Mouse (Mus musculus) liver, embryonic 16.5 days (tissue): Measurements from ENCODE around the gene Rnd1. TPM values are rescaled to one million over a fixed set of nuclear protein-coding genes. Genes with fewer than 3 reads are reported as not detected.

ENCODE experiments used
- ATAC-seq: fragments of 200-750 bp; cut with Nextera tagmentation; 2 replicates; pipeline ENCODE4 v1.8.0; 2017; ENCODE audit warnings: low read depth, mild to moderate bottlenecking, moderate number of reproducible peaks, moderate library complexity
- H3K27ac ChIP-seq: fragments of 300-500 bp; sonication (generic); 2 replicates; pipeline ENCODE4 v1.5.1; 2014; ENCODE audit warnings: mild to moderate bottlenecking, low read length
- H3K27me3 ChIP-seq: fragments of 300-500 bp; sonication (generic); 2 replicates; pipeline ENCODE4 v1.6.1; 2014; ENCODE audit warnings: low read depth, low read length, mixed read lengths; ENCODE audit not compliant: control insufficient read depth, insufficient read depth
- H3K36me3 ChIP-seq: fragments of 300-500 bp; sonication (generic); 2 replicates; pipeline ENCODE4 v1.6.1; 2014; ENCODE audit warnings: mild to moderate bottlenecking; ENCODE audit not compliant: control insufficient read depth, insufficient read depth
- H3K4me1 ChIP-seq: fragments of 300-500 bp; sonication (generic); 2 replicates; pipeline ENCODE4 v1.6.1; 2014; ENCODE audit warnings: low read depth, low read length, mixed read lengths; ENCODE audit not compliant: control insufficient read depth
- H3K4me2 ChIP-seq: fragments of 300-500 bp; sonication (generic); 2 replicates; pipeline ENCODE4 v1.6.1; 2014; ENCODE audit warnings: low read depth, low read length, mixed read lengths
- H3K4me3 ChIP-seq: fragments of 300-500 bp; sonication (generic); 2 replicates; pipeline ENCODE4 v1.5.1; 2014; ENCODE audit warnings: low read depth, mild to moderate bottlenecking, low read length
- H3K9ac ChIP-seq: fragments of 300-500 bp; sonication (generic); 2 replicates; pipeline ENCODE4 v1.6.1; 2014; ENCODE audit warnings: low read depth, low read length
- H3K9me3 ChIP-seq: fragments of 300-500 bp; sonication (generic); replicated peaks from 2 replicates; pipeline ENCODE4 v1.6.1; 2016; ENCODE audit warnings: low read length; ENCODE audit not compliant: control insufficient read depth
- WGBS: fragments of 180-500 bp; shearing (Covaris S2); extraction: QIAGEN DNeasy Blood & Tissue Kit; methylation state at CpG from one replicate; pipeline ENCODE4 v1.1.7; 2014; ENCODE audit not compliant: insufficient replicate concordance; 5-methylcytosine and 5-hydroxymethylcytosine counted together
- polyA plus RNA-seq: library from polyadenylated mRNA; unstranded; fragments of >200 nt; fragmentation: Nextera tagmentation; extraction: Ambion mirVana; gene quantifications from 2 replicates; pipeline ENCODE4 v1.2.1, GENCODE M21; 2015

The Rnd1 gene
- polyA plus RNA-seq, 1 experiment from 2014 or later, result 1.1 TPM

GRCm38 (mm10) chr15:98685926-98686325 is 8.7 kb upstream of the Rnd1 start:
- 61% methylated on average over 3 of the region's 3 CpGs for WGBS
- Histone ChIP-seq H3K4me1 (no peaks in the 10 kb centered on the region), H3K36me3 (no peaks in the 10 kb centered on the region), H3K9ac (no peak overlapping the region), H3K27me3 (no peaks in the 10 kb centered on the region; the same call in 1 of the 2 replicates), H3K9me3 (no peaks in the 10 kb centered on the region), H3K27ac (no peak overlapping the region), H3K4me3 (no peak overlapping the region), H3K4me2 (no peak overlapping the region)
- ATAC-seq, result no peak

GRCm38 (mm10) chr15:98683746-98684145 is 6.5 kb upstream of the Rnd1 start:
- peak overlapping the region; percentile 25; the same call in 1 of the 2 replicates for H3K27ac ChIP-seq
- no peak for ATAC-seq
- no peaks in the 10 kb centered on the region for H3K36me3 ChIP-seq
- H3K4me3 ChIP-seq, result no peak overlapping the region
- peaks cover 3% of the 10 kb centered on the region for H3K27me3 ChIP-seq
- no peaks in the 10 kb centered on the region for H3K4me1 ChIP-seq
- no peaks in the 10 kb centered on the region for H3K9me3 ChIP-seq
- no peak overlapping the region for H3K4me2 ChIP-seq
- WGBS, result 43% methylated on average over 1 of the region's 1 CpGs
- no peak overlapping the region for H3K9ac ChIP-seq

GRCm38 (mm10) chr15:98683177-98683576 is 5.9 kb upstream of the Rnd1 start:
- no peaks in the 10 kb centered on the region for H3K4me1 ChIP-seq
- H3K9ac ChIP-seq, result no peak overlapping the region
- H3K4me2 ChIP-seq, result no peak overlapping the region
- no peaks in the 10 kb centered on the region for H3K9me3 ChIP-seq
- 44% methylated on average over 10 of the region's 10 CpGs for WGBS
- H3K27me3 ChIP-seq, result peaks cover 5% of the 10 kb centered on the region
- no peak overlapping the region for H3K27ac ChIP-seq
- H3K36me3 ChIP-seq, result no peaks in the 10 kb centered on the region
- peak; percentile 24; the same call in 1 of the 2 replicates for ATAC-seq
- no peak overlapping the region for H3K4me3 ChIP-seq

GRCm38 (mm10) chr15:98681633-98682032 is 4.4 kb upstream of the Rnd1 start:
- Histone ChIP-seq H3K4me1 (no peaks in the 10 kb centered on the region), H3K27ac (no peak overlapping the region), H3K27me3 (peaks cover 18% of the 10 kb centered on the region), H3K4me2 (no peak overlapping the region), H3K9ac (no peak overlapping the region), H3K9me3 (no peaks in the 10 kb centered on the region), H3K36me3 (no peaks in the 10 kb centered on the region), H3K4me3 (no peak overlapping the region)
- ATAC-seq, result no peak
- WGBS, result 50% methylated on average over 7 of the region's 7 CpGs

- Histone ChIP-seq H3K4me1 (no peaks in the 10 kb centered on the region), H3K36me3 (no peaks in the 10 kb centered on the region), H3K27me3 (peaks cover 28% of the 10 kb centered on the region), H3K9me3 (no peaks in the 10 kb centered on the region), H3K27ac (no peak overlapping the region), H3K4me3 (no peak overlapping the region), H3K4me2 (no peak overlapping the region), H3K9ac (no peak overlapping the region)
- no peak for ATAC-seq
- WGBS, result 70% methylated on average over 8 of the region's 8 CpGs
Observed at GRCm38 (mm10) chr15:98680660-98681059, 3.4 kb upstream of the Rnd1 start.

- 47% methylated on average over 7 of the region's 7 CpGs for WGBS
- H3K27me3 ChIP-seq, result peaks cover 48% of the 10 kb centered on the region
- no peak for ATAC-seq
Observed at GRCm38 (mm10) chr15:98677977-98678376, 716 bp upstream of the Rnd1 start.

GRCm38 (mm10) chr15:98676471-98676870 is 790 bp downstream of the Rnd1 start:
- Histone ChIP-seq H3K9me3 (no peaks in the 10 kb centered on the region), H3K4me1 (no peaks in the 10 kb centered on the region), H3K4me2 (peak overlapping the region; percentile 58), H3K27me3 (peaks cover 48% of the 10 kb centered on the region), H3K36me3 (no peaks in the 10 kb centered on the region), H3K4me3 (peak overlapping the region; percentile 44), H3K27ac (no peak overlapping the region), H3K9ac (no peak overlapping the region)
- no peak for ATAC-seq
- WGBS, result 4% methylated on average over 9 of the region's 9 CpGs

More at GRCm38 (mm10) chr15:98677977-98678376, 716 bp upstream of the Rnd1 start:
- Histone ChIP-seq H3K9ac (no peak overlapping the region), H3K9me3 (no peaks in the 10 kb centered on the region), H3K4me3 (no peak overlapping the region), H3K36me3 (no peaks in the 10 kb centered on the region), H3K27ac (no peak overlapping the region), H3K4me2 (no peak overlapping the region), H3K4me1 (no peaks in the 10 kb centered on the region)

- Histone ChIP-seq H3K27ac (no peak overlapping the region), H3K4me2 (no peak overlapping the region), H3K9ac (no peak overlapping the region), H3K4me1 (no peaks in the 10 kb centered on the region), H3K4me3 (peak overlapping the region; percentile 0; the same call in 1 of the 2 replicates), H3K36me3 (no peaks in the 10 kb centered on the region), H3K27me3 (peaks cover 48% of the 10 kb centered on the region), H3K9me3 (no peaks in the 10 kb centered on the region)
- ATAC-seq, result no peak
- WGBS, result 7% methylated on average over 14 of the region's 14 CpGs
Observed at GRCm38 (mm10) chr15:98675634-98676250, 1.5 kb downstream of the Rnd1 start.

GRCm38 (mm10) chr15:98674994-98675545 is 2.2 kb downstream of the Rnd1 start:
- no peak for ATAC-seq
- Histone ChIP-seq H3K36me3 (no peaks in the 10 kb centered on the region), H3K27me3 (peaks cover 48% of the 10 kb centered on the region), H3K9me3 (no peaks in the 10 kb centered on the region), H3K9ac (no peak overlapping the region), H3K4me2 (no peak overlapping the region), H3K4me1 (no peaks in the 10 kb centered on the region), H3K27ac (no peak overlapping the region), H3K4me3 (no peak overlapping the region)
- 28% methylated on average over 11 of the region's 11 CpGs for WGBS
